Mouse (Mus musculus) lung, embryonic 15.5 days (tissue): ENCODE measurements around the gene Hist1h2af. TPM values are rescaled to one million over a fixed set of nuclear protein-coding genes. Genes with fewer than 3 reads are reported as not detected.
A peak's percentile ranks its signal among the peaks of the same experiment; 100 is the strongest.
"Not testable (repeated sequence)": the region's sequence is repeated elsewhere in the genome, so short reads cannot be mapped to it uniquely, and the experiment has no call there.

Source experiments
- ATAC-seq: fragments of 200-750 bp; cut with Nextera tagmentation; 2 replicates; pipeline ENCODE4 v1.8.0; 2017; ENCODE audit warnings: moderate number of reproducible peaks, borderline replicate concordance; ENCODE audit not compliant: low FRiP score, low TSS enrichment; ENCODE audit errors: extremely low read depth
- H3K27ac ChIP-seq: fragments of 300-500 bp; sonication (generic); 2 replicates; pipeline ENCODE4 v1.5.1; 2015; ENCODE audit warnings: moderate library complexity, mild to moderate bottlenecking, inconsistent platforms
- H3K27me3 ChIP-seq: fragments of 300-500 bp; sonication (generic); 2 replicates; pipeline ENCODE4 v1.6.1; 2015; ENCODE audit warnings: inconsistent platforms
- H3K36me3 ChIP-seq: fragments of 300-500 bp; sonication (generic); 2 replicates; pipeline ENCODE4 v1.6.1; 2015; ENCODE audit warnings: inconsistent platforms
- H3K4me1 ChIP-seq: fragments of 300-500 bp; sonication (generic); 2 replicates; pipeline ENCODE4 v1.6.1; 2015; ENCODE audit warnings: inconsistent platforms
- H3K4me2 ChIP-seq: fragments of 300-500 bp; sonication (generic); 2 replicates; pipeline ENCODE4 v1.6.1; 2015; ENCODE audit warnings: inconsistent platforms, mild to moderate bottlenecking, moderate library complexity
- H3K4me3 ChIP-seq: fragments of 300-500 bp; sonication (generic); 2 replicates; pipeline ENCODE4 v1.5.1; 2015; ENCODE audit warnings: mild to moderate bottlenecking, inconsistent platforms
- H3K9ac ChIP-seq: fragments of 300-500 bp; sonication (generic); 2 replicates; pipeline ENCODE4 v1.6.1; 2015; ENCODE audit warnings: inconsistent platforms
- H3K9me3 ChIP-seq: fragments of 300-500 bp; sonication (generic); 2 replicates; pipeline ENCODE4 v1.6.1; 2016; ENCODE audit warnings: inconsistent platforms
- WGBS: fragments of 180-500 bp; shearing (Covaris S2); methylation state at CpG from one replicate; pipeline ENCODE4 v1.1.7; 2015; 5-methylcytosine and 5-hydroxymethylcytosine counted together
- microRNA-seq: library from miRNA; unstranded; fragments of <30 nt; microRNA quantifications from one replicate; pipeline ENCODE4, GENCODE M21; 2016
- polyA plus RNA-seq: library from polyadenylated mRNA; unstranded; fragments of >200 nt; fragmentation: Nextera tagmentation; extraction: Ambion mirVana; gene quantifications from 2 replicates; pipeline ENCODE4 v1.2.1, GENCODE M21; 2015

The Hist1h2af gene
- polyA plus RNA-seq, 1 experiment from 2014 or later: 8.4 TPM

DNA sequence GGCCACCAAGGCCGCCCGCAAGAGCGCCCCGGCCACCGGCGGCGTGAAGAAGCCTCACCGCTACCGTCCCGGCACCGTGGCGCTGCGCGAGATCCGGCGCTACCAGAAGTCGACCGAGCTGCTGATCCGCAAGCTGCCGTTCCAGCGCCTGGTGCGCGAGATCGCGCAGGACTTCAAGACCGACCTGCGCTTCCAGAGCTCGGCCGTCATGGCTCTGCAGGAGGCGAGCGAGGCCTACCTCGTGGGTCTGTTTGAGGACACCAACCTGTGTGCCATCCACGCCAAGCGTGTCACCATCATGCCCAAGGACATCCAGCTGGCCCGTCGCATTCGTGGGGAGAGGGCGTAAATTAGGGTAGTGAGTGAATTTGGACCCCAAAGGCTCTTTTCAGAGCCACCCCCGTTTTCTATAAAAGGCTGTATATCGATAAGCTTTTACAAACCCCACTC, 42.2 kb downstream of the Hist1h2af start:
- Histone ChIP-seq H3K4me2 (peak overlapping the region; percentile 54), H3K9ac (peak overlapping the region; percentile 68), H3K4me3 (peak overlapping the region; percentile 47), H3K27ac (peak overlapping the region; percentile 92), H3K4me1 (peaks cover 19% of the 10 kb centered on the region; the same call in 1 of the 2 replicates)
- not testable (repeated sequence) for ATAC-seq, H3K36me3 ChIP-seq, H3K27me3 ChIP-seq, H3K9me3 ChIP-seq
- WGBS: 3% methylated on average over 8 of the region's 40 CpGs

DNA sequence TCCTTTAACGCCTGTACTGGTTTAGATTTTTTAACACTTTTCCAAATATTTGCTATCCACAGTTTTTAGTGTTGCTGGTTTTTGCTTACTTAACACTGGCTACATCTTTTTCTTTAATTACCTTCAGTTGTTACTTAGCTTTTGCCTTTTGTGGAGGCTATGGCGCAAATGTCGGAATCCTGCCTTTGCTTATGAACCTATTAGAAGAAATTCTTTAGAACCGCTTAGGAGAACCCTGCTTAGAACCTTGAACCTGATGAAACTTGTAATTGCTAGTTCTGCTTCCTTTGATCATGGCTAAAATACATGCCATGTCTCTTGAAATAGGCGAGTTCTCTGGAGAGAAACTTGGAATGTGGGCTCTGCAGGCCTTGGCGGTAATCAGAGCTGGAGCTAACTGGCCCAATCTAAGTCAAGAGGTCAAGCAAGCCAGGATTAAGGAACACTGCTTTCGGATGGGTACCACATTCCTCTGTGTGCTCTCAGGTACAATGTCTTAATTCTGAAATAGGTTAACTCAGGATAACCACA, 42.7 kb downstream of the Hist1h2af start:
- no peak for ATAC-seq
- Histone ChIP-seq H3K4me3 (peak overlapping the region; percentile 47), H3K9me3 (no peaks in the 10 kb centered on the region), H3K27ac (peak overlapping the region; percentile 92), H3K27me3 (no peaks in the 10 kb centered on the region), H3K36me3 (no peaks in the 10 kb centered on the region), H3K4me2 (peak overlapping the region; percentile 54), H3K4me1 (peaks cover 21% of the 10 kb centered on the region; the same call in 1 of the 2 replicates), H3K9ac (peak overlapping the region; percentile 68)
- WGBS: 3% methylated on average over 7 of the region's 7 CpGs

DNA sequence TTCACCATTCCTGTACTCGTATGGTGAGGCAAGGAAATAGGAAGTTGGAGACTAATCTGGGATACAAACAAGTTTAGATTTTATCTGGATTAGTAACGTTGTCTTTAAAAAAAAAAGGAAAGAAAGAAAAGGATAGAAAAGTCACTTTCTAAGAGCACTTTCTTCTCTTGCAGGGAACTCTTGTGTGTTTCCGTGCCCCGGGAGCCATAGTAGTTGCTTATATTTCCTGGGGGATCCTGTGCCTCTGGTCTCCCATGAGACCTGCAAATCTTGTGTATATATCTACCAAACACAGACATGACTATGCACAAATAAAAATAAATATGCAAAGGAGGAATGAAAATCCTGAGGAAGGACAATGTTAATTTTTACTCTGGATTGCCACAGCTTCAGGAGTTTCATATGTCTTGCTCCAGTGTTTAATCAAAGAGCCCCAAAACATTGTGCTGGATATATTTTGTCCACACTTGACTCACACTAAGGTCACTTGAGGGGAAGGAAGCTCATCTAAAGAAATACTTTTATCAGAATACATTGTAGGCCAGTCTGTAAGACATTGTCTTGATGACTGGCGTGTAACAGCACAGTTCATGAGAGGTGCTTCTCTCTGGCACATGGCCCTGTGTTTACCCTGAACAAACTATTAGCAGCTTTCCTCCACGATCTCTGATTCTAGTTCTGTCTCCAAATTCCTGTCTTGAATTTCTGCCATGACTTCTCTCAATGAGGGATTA, 43.4 kb downstream of the Hist1h2af start:
- H3K36me3 ChIP-seq: no peaks in the 10 kb centered on the region
- peak overlapping the region; percentile 47 for H3K4me3 ChIP-seq
- no peaks in the 10 kb centered on the region for H3K9me3 ChIP-seq
- peak overlapping the region; percentile 92 for H3K27ac ChIP-seq
- H3K4me2 ChIP-seq: peak overlapping the region; percentile 54
- H3K9ac ChIP-seq: peak overlapping the region; percentile 68
- WGBS: 23% methylated on average over 6 of the region's 6 CpGs
- no peak for ATAC-seq
- no peaks in the 10 kb centered on the region for H3K27me3 ChIP-seq
- peaks cover 24% of the 10 kb centered on the region; the same call in 1 of the 2 replicates for H3K4me1 ChIP-seq

DNA sequence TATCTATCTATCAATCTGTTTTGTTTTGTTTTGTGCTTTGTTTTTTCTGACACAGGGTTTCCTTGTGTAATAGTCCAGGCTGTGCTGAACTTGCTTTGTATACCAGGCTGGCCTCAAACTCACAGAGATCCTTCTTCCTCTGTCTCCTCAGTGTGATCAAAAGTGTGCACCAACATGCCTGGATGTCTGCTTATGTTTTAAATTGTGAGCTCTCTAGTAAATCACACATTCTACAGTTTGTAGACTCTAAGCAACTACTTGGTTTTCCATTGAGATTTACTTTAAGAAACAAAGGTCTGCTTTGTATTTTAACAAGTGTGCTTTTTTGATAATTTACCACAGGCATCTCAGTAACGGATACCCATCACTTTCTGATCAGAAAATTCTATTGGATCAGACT, 44.1 kb downstream of the Hist1h2af start:
- 79% methylated on average over 1 of the region's 1 CpGs for WGBS
- ATAC-seq: no peak
- no peaks in the 10 kb centered on the region for H3K27me3 ChIP-seq
- H3K9ac ChIP-seq: no peak overlapping the region
- peaks cover 27% of the 10 kb centered on the region; the same call in 1 of the 2 replicates for H3K4me1 ChIP-seq
- no peaks in the 10 kb centered on the region for H3K9me3 ChIP-seq
- H3K36me3 ChIP-seq: no peaks in the 10 kb centered on the region
- no peak overlapping the region for H3K4me2 ChIP-seq
- no peak overlapping the region for H3K4me3 ChIP-seq
- no peak overlapping the region for H3K27ac ChIP-seq

DNA sequence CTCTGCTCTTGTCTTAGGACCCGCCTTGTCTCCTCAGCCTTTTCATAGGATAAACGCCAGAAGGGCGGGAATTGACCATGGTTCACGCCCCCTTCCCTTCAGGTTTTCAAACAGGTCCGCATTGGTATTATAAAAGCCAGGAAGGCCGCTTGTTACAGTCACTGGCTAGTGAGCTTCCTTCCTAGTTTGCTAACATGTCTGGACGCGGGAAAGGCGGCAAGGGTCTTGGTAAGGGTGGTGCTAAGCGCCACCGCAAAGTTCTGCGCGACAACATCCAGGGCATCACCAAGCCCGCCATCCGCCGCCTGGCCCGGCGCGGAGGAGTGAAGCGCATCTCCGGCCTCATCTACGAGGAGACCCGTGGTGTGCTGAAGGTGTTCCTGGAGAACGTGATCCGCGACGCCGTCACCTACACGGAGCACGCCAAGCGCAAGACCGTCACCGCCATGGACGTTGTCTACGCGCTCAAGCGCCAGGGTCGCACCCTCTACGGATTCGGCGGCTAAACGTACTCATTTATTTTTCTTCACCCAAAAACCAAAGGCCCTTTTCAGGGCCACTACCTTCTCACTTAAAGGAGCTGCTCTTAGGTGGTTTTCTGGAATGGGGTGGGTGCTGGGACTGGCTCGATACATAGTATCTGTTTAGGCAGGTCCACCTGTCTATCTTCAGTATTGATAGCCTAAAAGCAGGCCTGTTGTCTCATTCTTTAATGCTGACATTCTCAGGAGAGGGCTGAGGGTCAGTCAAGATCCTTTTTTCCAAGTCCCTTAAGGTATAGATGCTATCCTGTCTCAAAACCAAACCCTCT, 47.9 kb downstream of the Hist1h2af start, which contains the start of gene Hist1h4d:
TSS of gene Hist1h4d (plus strand) at position 191 of the 811 bp plus-strand sequence.
- H3K4me1 ChIP-seq: peaks cover 41% of the 10 kb centered on the region
- H3K36me3 ChIP-seq: no peaks in the 10 kb centered on the region
- H3K9ac ChIP-seq: peak within 1 kb of the TSS; percentile 67
- WGBS: under 1% methylated on average over 43 of the region's 43 CpGs
- peak within 1 kb of the TSS; percentile 53 for H3K4me3 ChIP-seq
- peak within 1 kb of the TSS; percentile 98 for H3K27ac ChIP-seq
- peak; percentile 90 for ATAC-seq
- peak within 1 kb of the TSS; percentile 77 for H3K4me2 ChIP-seq
- H3K27me3 ChIP-seq: no peaks in the 10 kb centered on the region
- no peaks in the 10 kb centered on the region for H3K9me3 ChIP-seq

DNA sequence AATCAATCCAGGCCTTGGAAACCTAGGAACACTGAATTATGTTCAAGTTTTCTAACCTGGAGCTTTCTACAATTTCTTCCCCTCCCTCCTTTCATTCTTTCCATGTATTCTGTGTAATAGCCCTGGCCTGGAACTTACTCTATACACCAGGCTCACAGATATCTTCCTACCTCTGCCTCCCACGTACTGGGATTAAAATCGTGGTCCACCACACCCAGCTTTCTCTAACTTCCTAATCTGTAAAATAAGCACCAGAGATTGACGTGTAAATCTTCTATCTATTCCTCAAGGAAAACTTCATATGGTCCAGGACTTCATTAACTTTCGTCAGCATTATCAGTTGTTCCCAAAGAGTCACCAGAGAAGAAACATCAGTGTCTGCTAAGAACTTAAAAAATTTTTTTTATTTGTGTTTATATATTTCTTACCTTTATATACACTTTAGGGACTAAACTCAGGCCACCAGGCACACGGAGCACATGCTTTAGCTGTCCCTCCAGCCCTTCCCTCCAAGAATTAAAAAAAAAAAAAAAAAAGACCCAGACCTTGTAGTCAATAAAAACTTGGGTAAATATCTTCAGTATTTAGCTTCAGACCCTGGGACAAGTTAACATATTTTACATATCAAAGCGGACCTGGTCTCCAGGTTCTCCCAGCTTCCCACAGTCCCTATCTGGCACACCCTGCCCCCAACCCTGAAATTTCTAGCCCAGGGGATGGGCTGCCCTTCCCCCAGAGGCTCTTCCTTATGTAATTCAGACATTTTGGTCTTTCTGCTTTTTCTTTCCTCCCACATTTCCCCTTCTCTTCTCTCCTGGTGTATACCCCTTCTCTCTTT, 48.7 kb downstream of the Hist1h2af start:
- 7% methylated on average over 6 of the region's 6 CpGs for WGBS
- Histone ChIP-seq H3K27ac (peak overlapping the region; percentile 98), H3K4me1 (peaks cover 40% of the 10 kb centered on the region), H3K4me3 (peak overlapping the region; percentile 53), H3K36me3 (no peaks in the 10 kb centered on the region), H3K9me3 (no peaks in the 10 kb centered on the region), H3K9ac (peak overlapping the region; percentile 67), H3K4me2 (peak overlapping the region; percentile 77), H3K27me3 (no peaks in the 10 kb centered on the region)
- ATAC-seq: no peak

DNA sequence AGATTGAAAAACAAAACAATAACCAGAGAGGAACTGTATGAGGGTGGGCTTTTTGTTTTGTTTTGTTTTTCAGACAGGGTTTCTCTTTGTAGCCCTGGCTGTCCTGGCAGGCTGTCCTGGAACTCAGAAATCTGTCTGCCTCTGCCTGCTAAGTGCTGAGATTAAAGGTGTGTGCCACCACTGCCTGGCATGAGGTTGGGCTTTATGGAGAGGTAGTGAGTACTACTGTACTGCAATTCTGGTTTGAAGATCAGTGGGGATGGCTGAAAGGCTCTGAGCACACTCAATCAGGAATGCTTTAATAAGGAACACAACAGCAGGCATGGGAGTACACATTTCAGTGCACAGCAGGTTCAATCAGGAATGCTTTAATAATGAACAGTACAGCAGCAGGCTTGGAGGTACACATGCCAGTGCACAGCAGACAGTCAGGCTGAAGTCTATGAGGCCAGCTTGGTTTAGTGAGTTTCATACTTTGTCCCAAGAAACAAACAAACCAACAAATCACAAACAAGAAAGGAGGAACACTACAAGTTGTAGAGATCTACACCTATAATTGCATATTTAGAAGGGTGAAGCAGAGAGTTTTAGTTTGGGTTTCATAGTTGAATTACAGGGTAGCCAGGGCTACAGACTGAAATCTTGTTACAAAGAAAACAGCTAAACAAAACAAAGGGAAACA, 49.8 kb downstream of the Hist1h2af start:
- H3K27me3 ChIP-seq: no peaks in the 10 kb centered on the region
- no peaks in the 10 kb centered on the region for H3K36me3 ChIP-seq
- H3K27ac ChIP-seq: peak overlapping the region; percentile 98
- no peak overlapping the region for H3K9ac ChIP-seq
- no peak overlapping the region for H3K4me3 ChIP-seq
- ATAC-seq: no peak
- no peak overlapping the region; the same call in 1 of the 2 replicates for H3K4me2 ChIP-seq
- no peaks in the 10 kb centered on the region for H3K9me3 ChIP-seq
- H3K4me1 ChIP-seq: peaks cover 40% of the 10 kb centered on the region

Small RNA genes within 50 kb of the gene (microRNA-seq; reads per million reads assigned to microRNA genes)
- gene Gm44297 (not detected), gene Gm44359 (not detected), gene Gm44394 (not detected), gene n-TStga1 (3.0 reads per million, percentile 12 among the genes with 10 or more reads in this experiment)

Other genes with a start within 250 kb of the Hist1h2af start
- 51.9 and 53.3 TPM in 2 replicates for gene Zfp322a, start 164.7 kb upstream of the Hist1h2af start, polyA plus RNA-seq
- 13.6 and 14.2 TPM in 2 replicates for gene Abt1, start 110.0 kb upstream of the Hist1h2af start, polyA plus RNA-seq
- 0.14 and 0.26 TPM in 2 replicates for gene Btn1a1, start 68.0 kb upstream of the Hist1h2af start, polyA plus RNA-seq
- gene Btn2a2, start 45.0 kb upstream of the Hist1h2af start, polyA plus RNA-seq: 0.16 and 0.21 TPM in 2 replicates
- gene Hist1h4h, start 2.9 kb upstream of the Hist1h2af start, polyA plus RNA-seq: 6.9 and 8.1 TPM in 2 replicates
- 9.5 and 10.8 TPM in 2 replicates for gene Hist1h3g, start 1.5 kb downstream of the Hist1h2af start, polyA plus RNA-seq
- 1.4 TPM in 2 replicates for gene Hist1h2bh, start 9.5 kb downstream of the Hist1h2af start, polyA plus RNA-seq
- gene Hist1h3f, start 10.1 kb downstream of the Hist1h2af start, polyA plus RNA-seq: 0.75 and 1.5 TPM in 2 replicates
- gene Hist1h4f, start 17.7 kb downstream of the Hist1h2af start, polyA plus RNA-seq: 1.7 and 2.1 TPM in 2 replicates
- 0.78 and 0.86 TPM in 2 replicates for gene Hist1h1d, start 19.4 kb downstream of the Hist1h2af start, polyA plus RNA-seq
- gene Hist1h3e, start 28.5 kb downstream of the Hist1h2af start, polyA plus RNA-seq: 7.1 and 7.9 TPM in 2 replicates
- gene Hist1h2ae, start 37.3 kb downstream of the Hist1h2af start, polyA plus RNA-seq: 143 and 164 TPM in 2 replicates
- gene Hist1h2bg, start 37.5 kb downstream of the Hist1h2af start, polyA plus RNA-seq: 14.5 and 17.7 TPM in 2 replicates
- 10.1 and 10.2 TPM in 2 replicates for gene Hist1h2bf, start 40.3 kb downstream of the Hist1h2af start, polyA plus RNA-seq
- 3.1 and 4.6 TPM in 2 replicates for gene Hist1h2ad, start 40.5 kb downstream of the Hist1h2af start, polyA plus RNA-seq
- 9.4 and 10.2 TPM in 2 replicates for gene Hist1h3d, start 41.9 kb downstream of the Hist1h2af start, polyA plus RNA-seq
- 160 and 177 TPM in 2 replicates for gene Hist1h4d, start 47.7 kb downstream of the Hist1h2af start, polyA plus RNA-seq
- 2.5 and 3.6 TPM in 2 replicates for gene Hist1h2be, start 87.2 kb downstream of the Hist1h2af start, polyA plus RNA-seq
- gene Hist1h1e, start 88.7 kb downstream of the Hist1h2af start, polyA plus RNA-seq: 28.3 and 28.5 TPM in 2 replicates
- gene Hist1h2ac, start 150.0 kb downstream of the Hist1h2af start, polyA plus RNA-seq: 1.6 and 1.8 TPM in 2 replicates
- gene Hist1h2bc, start 150.3 kb downstream of the Hist1h2af start, polyA plus RNA-seq: 60.8 and 63.6 TPM in 2 replicates
- 0.22 and 0.35 TPM in 2 replicates for gene Hist1h1t, start 161.9 kb downstream of the Hist1h2af start, polyA plus RNA-seq
- gene Hist1h4c, start 164.5 kb downstream of the Hist1h2af start, polyA plus RNA-seq: 8.2 and 9.4 TPM in 2 replicates
- 8.6 and 10.8 TPM in 2 replicates for gene Hfe, start 176.9 kb downstream of the Hist1h2af start, polyA plus RNA-seq
- gene Hist1h1c, start 204.9 kb downstream of the Hist1h2af start, polyA plus RNA-seq: 36.2 and 37.0 TPM in 2 replicates
- gene Hist1h3c, start 211.7 kb downstream of the Hist1h2af start, polyA plus RNA-seq: 12.0 and 13.7 TPM in 2 replicates
- 3.2 and 4.1 TPM in 2 replicates for gene Hist1h2bb, start 212.8 kb downstream of the Hist1h2af start, polyA plus RNA-seq
- 74.3 and 83.5 TPM in 2 replicates for gene Hist1h2ab, start 217.2 kb downstream of the Hist1h2af start, polyA plus RNA-seq
- gene Hist1h3b, start 218.4 kb downstream of the Hist1h2af start, polyA plus RNA-seq: 12.0 and 18.6 TPM in 2 replicates
- gene Hist1h4b, start 223.1 kb downstream of the Hist1h2af start, polyA plus RNA-seq: 5.8 and 7.5 TPM in 2 replicates
- gene Hist1h4a, start 227.3 kb downstream of the Hist1h2af start, polyA plus RNA-seq: 0.69 TPM in 1 of 2 replicates, not detected in the other
- 8.3 and 8.5 TPM in 2 replicates for gene Hist1h3a, start 228.5 kb downstream of the Hist1h2af start, polyA plus RNA-seq
- 3.3 and 3.9 TPM in 2 replicates for gene Hist1h1a, start 229.8 kb downstream of the Hist1h2af start, polyA plus RNA-seq
- not detected in 2 replicates for gene Trim38, start 236.0 kb downstream of the Hist1h2af start, polyA plus RNA-seq